Mouse (Mus musculus) testis, adult 2 months (tissue): Measurements from ENCODE around the gene Mink1. TPM values are rescaled to one million over a fixed set of nuclear protein-coding genes. Genes with fewer than 3 reads are reported as not detected.

Experiments used
- H3K27ac ChIP-seq: fragments of 200-500 bp; 2 replicates; pipeline ENCODE4 v1.5.1; 2012; ENCODE audit warnings: low read depth, low read length; ENCODE audit not compliant: control insufficient read depth, insufficient read depth
- H3K27me3 ChIP-seq: fragments of 200-500 bp; 2 replicates; pipeline ENCODE4 v1.6.1; 2012; ENCODE audit warnings: mild to moderate bottlenecking, low read length, moderate library complexity; ENCODE audit not compliant: control insufficient read depth, insufficient read depth
- H3K36me3 ChIP-seq: fragments of 200-500 bp; 2 replicates; pipeline ENCODE4 v1.6.1; 2012; ENCODE audit warnings: mild to moderate bottlenecking, low read length; ENCODE audit not compliant: control insufficient read depth, insufficient read depth
- H3K4me1 ChIP-seq: fragments of 200-500 bp; 2 replicates; pipeline ENCODE4 v1.6.1; 2012; ENCODE audit warnings: low read length; ENCODE audit not compliant: control insufficient read depth, insufficient read depth
- H3K4me3 ChIP-seq: fragments of 200-500 bp; 2 replicates; pipeline ENCODE4 v1.5.1; 2012; ENCODE audit warnings: low read depth, mild to moderate bottlenecking, low read length, moderate library complexity, mixed read lengths; ENCODE audit not compliant: control insufficient read depth
- CTCF ChIP-seq: fragments of 200-500 bp; IDR thresholded peaks from 2 replicates; pipeline ENCODE4 v1.5.1; 2012; ENCODE audit warnings: low read depth, mild to moderate bottlenecking, inconsistent platforms, low read length, moderate library complexity; ENCODE audit not compliant: control insufficient read depth, insufficient read depth, insufficient replicate concordance
- POLR2A ChIP-seq: fragments of 200-500 bp; IDR thresholded peaks from 2 replicates; pipeline ENCODE4 v1.6.1; 2012; ENCODE audit warnings: low read depth, mild to moderate bottlenecking, inconsistent platforms, low read length, moderate library complexity; ENCODE audit not compliant: control insufficient read depth
- polyA plus RNA-seq: library from polyadenylated mRNA; depleted of rRNA; stranded (reverse); fragments of >200 nt; gene quantifications from 2 replicates; pipeline ENCODE4 v1.2.3, GENCODE M21; 2012

Mink1 gene
- polyA plus RNA-seq, 1 experiment = 18.4 TPM

DNA sequence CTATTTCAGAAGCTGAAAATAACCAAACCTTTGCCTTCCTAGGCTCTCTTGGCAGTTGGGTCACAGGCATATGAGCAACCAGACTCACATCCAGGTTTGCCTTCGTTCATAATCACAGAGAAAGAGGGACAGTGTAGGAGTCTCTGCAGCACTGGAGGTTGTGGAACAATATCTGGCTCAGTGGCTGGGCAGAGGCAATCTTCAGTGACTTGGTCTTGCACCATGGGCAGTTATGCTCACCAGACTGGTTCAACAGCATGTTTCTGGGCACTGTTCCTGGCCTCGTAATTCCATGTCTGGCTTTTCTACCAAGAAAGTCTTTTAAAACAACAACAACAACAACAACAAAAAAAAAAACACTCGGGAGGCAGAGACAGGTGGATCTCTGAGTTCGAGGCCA is 72.9 kb downstream of the Mink1 start:
- Histone ChIP-seq H3K36me3 (no peaks in the 10 kb centered on the region), H3K27ac (no peak overlapping the region), H3K27me3 (no peaks in the 10 kb centered on the region), H3K4me3 (no peak overlapping the region), H3K4me1 (no peaks in the 10 kb centered on the region)
- TF ChIP-seq CTCF = no peak
- TF ChIP-seq POLR2A = no peak

DNA sequence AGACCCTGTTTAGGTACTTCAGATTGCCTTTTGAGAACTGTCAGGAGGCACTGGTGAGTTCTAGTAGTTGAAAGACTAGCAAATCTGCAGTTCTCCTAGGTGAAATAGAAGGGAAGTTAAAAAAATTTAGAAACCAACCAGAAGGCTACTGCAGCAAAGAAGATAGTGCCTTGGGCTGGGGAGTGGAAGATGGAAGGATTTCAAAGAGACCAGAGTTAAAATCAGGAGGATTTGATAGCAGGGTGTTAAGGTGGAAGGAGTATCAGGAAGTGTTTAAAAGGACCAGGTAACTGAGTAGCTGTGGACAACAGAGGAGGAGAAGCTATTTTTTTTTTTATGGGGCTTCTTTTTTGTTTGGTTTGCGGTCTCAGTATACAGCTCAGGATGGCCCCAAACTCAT is 75.1 kb downstream of the Mink1 start:
- Histone ChIP-seq H3K27me3 (no peaks in the 10 kb centered on the region), H3K4me1 (no peaks in the 10 kb centered on the region), H3K4me3 (no peak overlapping the region), H3K36me3 (no peaks in the 10 kb centered on the region), H3K27ac (no peak overlapping the region)
- TF ChIP-seq POLR2A (no peak), CTCF (no peak)

DNA sequence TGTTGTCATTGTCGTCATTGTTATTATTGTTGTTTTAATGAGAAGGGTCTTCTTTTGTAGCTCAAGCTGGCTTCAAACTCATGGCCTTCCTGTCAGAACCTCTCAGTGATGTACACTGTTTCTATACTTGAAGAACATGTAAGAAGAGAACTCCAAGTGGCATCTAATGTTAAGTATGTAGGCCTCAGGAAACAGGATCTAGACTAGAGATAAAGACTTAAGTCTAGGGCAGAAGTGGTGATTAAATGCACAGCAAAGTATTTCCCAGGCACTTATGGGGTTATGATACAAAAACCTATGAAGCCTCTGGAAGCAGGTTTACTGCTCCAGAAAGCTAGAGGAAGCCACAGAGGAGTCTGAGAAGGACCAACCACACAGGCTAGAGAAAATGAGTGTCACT is 75.6 kb downstream of the Mink1 start:
- Histone ChIP-seq H3K27ac (no peak overlapping the region), H3K4me1 (no peaks in the 10 kb centered on the region), H3K36me3 (no peaks in the 10 kb centered on the region), H3K4me3 (no peak overlapping the region), H3K27me3 (no peaks in the 10 kb centered on the region)
- TF ChIP-seq CTCF = no peak
- no peak for TF ChIP-seq POLR2A

DNA sequence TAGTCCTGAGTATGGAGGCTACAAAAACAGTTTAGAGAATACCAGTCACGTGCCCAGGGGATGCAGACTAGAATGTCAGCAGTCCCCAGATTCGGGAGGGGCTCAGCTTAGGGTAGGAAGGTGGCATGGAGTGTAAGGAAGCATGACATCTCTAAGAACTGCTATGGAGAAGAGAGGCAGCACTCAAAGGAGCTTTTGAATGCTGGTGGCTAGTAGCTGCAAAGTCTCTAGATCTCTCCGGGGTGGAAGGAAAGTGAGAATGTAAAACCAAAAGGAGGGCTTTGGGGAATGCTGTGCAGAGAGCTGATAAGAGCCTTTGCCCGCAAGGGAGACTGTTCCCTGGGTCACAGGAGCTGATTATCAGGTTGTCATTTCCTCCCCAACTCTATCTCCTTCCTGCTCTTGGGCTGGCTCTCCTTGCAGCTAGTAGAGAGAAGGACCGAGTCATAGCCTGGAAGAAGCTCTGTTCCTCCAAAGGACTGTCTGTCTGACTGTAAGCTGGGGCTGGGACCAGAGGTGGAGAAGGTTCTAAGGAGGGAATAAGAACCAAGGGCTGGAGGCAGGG is 76.1 kb downstream of the Mink1 start, which contains the start of gene Gp1ba:
Gene Gp1ba (plus strand): TSS at position 409 of the 565 bp plus-strand sequence.
- no peaks in the 10 kb centered on the region for H3K4me1 ChIP-seq
- H3K36me3 ChIP-seq = no peaks in the 10 kb centered on the region
- H3K27me3 ChIP-seq = no peaks in the 10 kb centered on the region
- TF ChIP-seq CTCF (no peak), POLR2A (no peak)
- no peak within 1 kb of the TSS for H3K4me3 ChIP-seq
- H3K27ac ChIP-seq = no peak within 1 kb of the TSS

DNA sequence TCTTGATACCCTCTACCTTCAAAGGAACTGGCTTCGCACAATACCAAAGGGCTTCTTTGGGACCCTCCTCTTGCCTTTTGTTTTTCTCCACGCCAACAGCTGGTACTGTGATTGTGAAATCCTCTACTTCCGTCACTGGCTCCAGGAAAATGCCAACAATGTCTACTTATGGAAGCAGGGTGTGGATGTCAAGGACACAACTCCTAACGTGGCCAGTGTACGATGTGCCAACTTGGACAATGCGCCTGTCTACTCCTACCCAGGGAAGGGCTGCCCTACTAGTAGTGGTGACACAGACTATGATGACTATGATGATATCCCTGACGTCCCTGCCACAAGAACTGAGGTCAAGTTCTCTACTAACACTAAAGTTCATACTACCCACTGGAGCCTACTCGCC is 77.3 kb downstream of the Mink1 start:
- Histone ChIP-seq H3K36me3 (no peaks in the 10 kb centered on the region), H3K27me3 (no peaks in the 10 kb centered on the region)
- no peak for TF ChIP-seq POLR2A
- no peak for TF ChIP-seq CTCF

DNA sequence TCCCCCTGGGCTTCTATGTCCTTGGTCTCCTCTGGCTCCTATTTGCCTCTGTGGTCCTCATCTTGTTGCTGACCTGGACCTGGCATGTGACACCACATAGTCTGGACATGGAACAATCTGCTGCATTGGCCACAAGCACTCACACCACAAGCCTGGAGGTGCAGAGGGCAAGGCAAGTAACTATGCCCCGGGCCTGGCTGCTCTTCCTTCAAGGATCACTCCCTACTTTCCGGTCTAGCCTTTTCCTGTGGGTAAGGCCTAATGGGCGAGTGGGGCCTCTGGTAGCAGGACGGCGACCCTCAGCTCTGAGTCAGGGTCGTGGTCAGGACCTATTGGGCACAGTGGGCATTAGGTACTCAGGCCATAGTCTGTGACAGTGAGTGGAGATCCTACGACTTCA is 78.6 kb downstream of the Mink1 start:
- Histone ChIP-seq H3K4me1 (peaks cover 3% of the 10 kb centered on the region), H3K27ac (no peak overlapping the region), H3K4me3 (no peak overlapping the region), H3K27me3 (no peaks in the 10 kb centered on the region), H3K36me3 (no peaks in the 10 kb centered on the region)
- TF ChIP-seq CTCF = no peak
- no peak for TF ChIP-seq POLR2A

More for the DNA sequence above, 77.3 kb downstream of the Mink1 start:
- Histone ChIP-seq H3K27ac (no peak overlapping the region), H3K4me3 (no peak overlapping the region), H3K4me1 (no peaks in the 10 kb centered on the region)

DNA sequence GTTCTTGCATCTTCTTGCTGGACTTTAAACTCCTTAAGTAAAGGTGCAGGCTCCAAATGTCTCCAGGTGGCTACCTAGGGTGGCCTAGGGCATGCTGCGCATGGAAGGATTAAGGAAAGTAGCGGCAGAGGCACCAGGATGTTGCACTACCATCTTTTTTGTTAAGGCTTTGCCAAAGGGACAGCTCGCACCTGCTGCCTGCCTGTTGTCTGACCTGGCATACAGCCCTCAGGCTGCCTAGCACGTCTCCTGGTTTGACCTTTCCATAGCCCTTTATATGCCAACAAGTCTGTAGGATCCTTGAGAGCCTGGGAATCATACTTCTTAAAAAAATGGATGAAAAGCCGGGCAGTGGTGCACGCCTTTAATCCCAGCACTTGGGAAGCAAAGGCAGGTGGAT is 80.4 kb downstream of the Mink1 start:
- peaks cover 12% of the 10 kb centered on the region for H3K4me1 ChIP-seq
- TF ChIP-seq CTCF (no peak), POLR2A (no peak)
- H3K27ac ChIP-seq = no peak overlapping the region
- no peak overlapping the region for H3K4me3 ChIP-seq
- no peaks in the 10 kb centered on the region for H3K36me3 ChIP-seq
- no peaks in the 10 kb centered on the region for H3K27me3 ChIP-seq
